Mouse (Mus musculus): ENCODE data around the gene Apol10a.
"Not testable (repeated sequence)": the region's sequence is repeated elsewhere in the genome, so short reads cannot be mapped to it uniquely, and the experiment has no call there.

GRCm38 (mm10) chr15:77523186-77523843 is 46.5 kb downstream of the Apol10a start:
- not testable (repeated sequence) for TF ChIP-seq CTCF (IDR thresholded peaks at IDR 0.05; ENCODE audit: low read depth, low read length); POLR2A (IDR thresholded peaks at IDR 0.05; ENCODE audit: borderline replicate concordance, low read depth, low read length)
